Mouse (Mus musculus) ES-Bruce4 (cell line): ENCODE data around the gene Brd4.

ENCODE experiments used
- EP300 ChIP-seq: IDR thresholded peaks from 2 replicates; pipeline ENCODE4 v1.6.1; 2011; ENCODE audit warnings: low read depth, low read length; ENCODE audit not compliant: insufficient read depth
- POLR2A ChIP-seq: IDR thresholded peaks from one replicate; pipeline ENCODE4 v1.8.1; 2011; ENCODE audit warnings: low read length; ENCODE audit not compliant: insufficient read depth

GRCm38 (mm10) chr17:32256896-32257295 is 27.6 kb downstream of the Brd4 start:
- TF ChIP-seq POLR2A (no peak), EP300 (no peak)
